Mouse (Mus musculus): Measurements from ENCODE around the gene Gm48552.
A peak's percentile ranks its signal among the peaks of the same experiment; 100 is the strongest.

Gm48552 gene

DNA sequence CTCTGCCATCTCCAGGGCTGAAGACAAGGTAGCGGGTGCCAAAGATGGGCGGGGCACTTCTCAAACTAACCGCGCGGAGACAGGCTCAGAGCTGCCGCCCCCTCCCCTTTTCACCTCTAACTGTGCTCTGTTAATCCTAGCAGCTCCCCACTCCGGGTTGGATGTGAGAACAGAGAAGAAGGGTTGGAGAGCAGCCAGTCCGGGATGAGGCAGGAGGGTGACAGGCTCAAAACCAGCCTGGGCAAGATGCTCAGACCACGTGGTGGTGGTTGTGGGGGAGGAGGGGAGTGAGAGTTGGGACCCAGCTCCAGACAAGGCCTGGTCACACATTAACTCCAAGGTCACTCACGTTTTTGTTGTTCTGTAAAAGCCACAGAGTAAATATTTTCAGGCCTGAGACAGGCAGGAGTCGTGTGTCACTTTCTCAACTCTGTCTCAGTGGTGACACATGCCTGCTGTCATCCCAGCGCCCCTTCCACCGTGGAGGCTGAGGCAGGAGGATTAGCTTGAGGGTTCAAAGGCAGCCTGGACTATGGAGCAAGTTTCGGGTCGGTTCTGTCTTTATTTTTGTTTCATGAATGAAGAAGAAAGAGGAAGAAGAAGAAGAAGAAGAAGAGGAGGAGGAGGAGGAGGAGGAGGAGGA is 42.8 kb downstream of the Gm48552 start:
- no peak for DNase-seq (ENCODE audit: low spot score)

DNA sequence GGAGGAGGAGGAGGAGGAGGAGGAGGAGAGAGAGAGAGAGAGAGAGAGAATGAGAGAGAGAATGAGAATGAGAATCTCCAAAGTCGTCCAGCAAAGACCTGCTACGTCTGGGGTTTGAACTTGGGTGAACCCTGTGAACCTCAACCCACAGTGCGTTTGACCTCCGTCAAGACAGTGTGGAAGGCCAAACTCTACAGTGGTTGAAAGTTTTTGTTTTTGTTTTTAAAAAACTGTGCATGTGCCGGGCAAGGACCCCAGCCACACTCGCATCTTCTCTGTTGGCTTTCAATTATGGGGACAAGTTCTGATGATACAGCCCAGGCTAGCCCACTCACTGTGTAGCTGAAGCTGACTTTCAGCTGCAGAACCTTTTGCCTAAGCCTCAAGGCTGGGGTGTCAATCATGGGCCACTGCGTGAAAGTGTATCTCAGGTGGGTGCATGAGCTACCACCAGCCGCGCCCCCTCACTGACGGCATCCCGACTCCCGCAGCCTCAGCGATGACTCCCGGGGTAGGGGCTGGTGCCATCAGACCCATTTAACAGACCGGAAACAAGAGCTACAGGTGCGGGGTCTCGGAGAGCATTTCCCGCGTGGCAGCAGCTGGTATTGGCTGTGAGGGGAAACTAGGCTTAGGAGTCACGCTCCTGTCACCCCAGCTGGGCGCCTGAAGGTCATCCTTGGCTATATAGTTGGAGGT is 43.5 kb downstream of the Gm48552 start:
- DNase-seq (ENCODE audit: low spot score) = no peak

GRCm38 (mm10) chr10:81432868-81433262 is 44.1 kb downstream of the Gm48552 start:
- DNase-seq (ENCODE audit: low spot score) = peak; percentile 84

- no peak for DNase-seq (ENCODE audit: low spot score)
Measured at GRCm38 (mm10) chr10:81433541-81434289, 44.9 kb downstream of the Gm48552 start.

DNA sequence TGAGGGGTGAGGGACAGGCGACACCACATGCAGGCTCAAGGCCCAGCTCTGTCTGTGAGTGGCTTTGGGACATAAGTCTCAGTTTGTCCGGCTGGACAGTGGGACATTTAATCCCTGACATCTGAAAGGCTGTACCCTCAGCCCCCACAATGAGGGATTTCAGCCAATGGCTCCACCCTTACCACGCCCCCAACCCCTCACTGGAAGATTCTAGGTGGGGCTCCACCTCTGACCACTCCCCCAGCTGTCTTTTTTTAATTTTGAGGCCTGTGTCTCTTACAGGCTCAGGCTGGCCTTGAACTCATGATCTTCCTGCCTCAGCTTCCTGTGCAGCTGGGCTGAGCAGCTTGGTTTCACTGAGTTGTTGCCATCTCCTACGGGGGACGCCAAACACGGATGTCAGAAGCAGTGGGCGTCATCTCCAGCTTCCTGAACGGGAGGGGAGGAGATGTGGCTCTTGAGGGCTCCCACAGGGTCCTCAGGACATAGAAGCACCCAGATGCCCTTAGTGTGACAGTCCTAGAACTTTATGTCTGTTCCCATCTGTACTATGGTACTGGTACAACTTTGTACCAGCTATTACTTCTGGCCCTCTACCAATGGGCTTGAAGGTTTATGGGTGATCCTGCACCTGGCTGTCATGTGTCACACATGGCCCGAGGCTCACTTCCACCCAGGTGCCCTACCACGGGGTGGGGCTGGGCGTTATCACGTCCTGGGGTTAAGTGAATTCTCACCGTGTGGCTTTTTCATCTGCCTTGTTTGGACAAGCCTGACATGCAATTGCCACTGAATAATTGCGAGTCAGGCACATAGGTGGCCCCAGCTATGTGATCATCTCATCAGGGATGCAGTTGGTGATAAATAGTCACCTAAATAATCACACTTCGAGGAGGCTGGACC is 45.8 kb downstream of the Gm48552 start:
- no peak for DNase-seq (ENCODE audit: low spot score)

DNA sequence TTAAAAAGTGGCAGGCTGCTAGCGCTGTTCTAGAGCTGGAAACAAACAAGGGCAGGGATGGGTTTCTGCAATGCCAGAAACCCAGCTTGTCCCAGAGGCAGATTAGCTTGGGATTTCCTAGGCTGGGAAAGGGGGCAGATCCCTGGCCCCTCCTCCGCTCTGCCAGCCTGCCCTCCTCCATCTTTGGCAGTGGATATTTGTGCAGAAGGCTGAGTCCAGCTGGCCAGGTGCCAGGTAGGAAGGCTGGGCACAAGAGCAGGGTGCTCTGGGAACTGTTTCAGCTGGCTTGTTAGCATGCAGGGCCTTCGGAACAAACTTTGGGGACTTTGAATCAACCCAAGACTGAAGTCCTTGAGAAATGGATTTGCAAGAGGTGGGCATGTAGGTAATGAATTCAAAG is 46.6 kb downstream of the Gm48552 start:
- DNase-seq (ENCODE audit: low spot score) = no peak

Measured in c-Kit-positive CD71-positive TER-119-positive erythroid progenitor cells, embryonic 14.5 days (primary cell).